Mouse (Mus musculus): ENCODE results near the gene Eral1. TPM values are rescaled to one million over a fixed set of nuclear protein-coding genes. Genes with fewer than 3 reads are reported as not detected.
A peak's percentile ranks its signal among the peaks of the same experiment; 100 is the strongest.

Eral1 gene
- polyA plus RNA-seq, 2 experiments, result 34.4 to 35.8 TPM

GRCm38 (mm10) chr11:78102142-78102541 is 22.0 kb upstream of the Eral1 start:
- DNase-seq (ENCODE audit: low spot score) (no peak), ATAC-seq (ENCODE audit: low FRiP score, low read depth) (no peak)
- H3K9ac ChIP-seq (ENCODE audit: low read depth, low read length, severe bottlenecking), result no peak overlapping the region
- H3K27ac ChIP-seq (replicated peaks; ENCODE audit: low read depth, low read length), result no peak overlapping the region
- no peaks in the 10 kb centered on the region for H3K27me3 ChIP-seq (ENCODE audit: control insufficient read depth, insufficient read depth, low read length)
- WGBS, result 91% methylated on average over 5 of the region's 5 CpGs
- no peaks in the 10 kb centered on the region for H3K9me3 ChIP-seq (ENCODE audit: control insufficient read depth, low read length)
- no peak overlapping the region for H3K4me2 ChIP-seq (replicated peaks; ENCODE audit: low read depth, low read length, severe bottlenecking)
- H3K4me3 ChIP-seq (replicated peaks; ENCODE audit: low read length), result no peak overlapping the region
- no peaks in the 10 kb centered on the region; the same call in 1 of the 2 replicates for H3K4me1 ChIP-seq (ENCODE audit: control insufficient read depth, insufficient read depth, low read length)
- peaks cover 14% of the 10 kb centered on the region for H3K36me3 ChIP-seq (ENCODE audit: control insufficient read depth, insufficient read depth, low read length)
- TF ChIP-seq POLR2A (IDR thresholded peaks at IDR 0.05; ENCODE audit: borderline replicate concordance, extremely low read depth, insufficient read depth, insufficient read length), result no peak

GRCm38 (mm10) chr11:78100746-78101145 is 20.6 kb upstream of the Eral1 start:
- Histone ChIP-seq H3K27me3 (ENCODE audit: control insufficient read depth, insufficient read depth, low read length) (no peaks in the 10 kb centered on the region), H3K27ac (replicated peaks; ENCODE audit: low read depth, low read length) (no peak overlapping the region), H3K9ac (ENCODE audit: low read depth, low read length, severe bottlenecking) (no peak overlapping the region), H3K4me2 (replicated peaks; ENCODE audit: low read depth, low read length, severe bottlenecking) (no peak overlapping the region), H3K9me3 (ENCODE audit: control insufficient read depth, low read length) (no peaks in the 10 kb centered on the region), H3K36me3 (ENCODE audit: control insufficient read depth, insufficient read depth, low read length) (peaks cover 10% of the 10 kb centered on the region; the same call in 1 of the 2 replicates), H3K4me3 (replicated peaks; ENCODE audit: low read length) (no peak overlapping the region), H3K4me1 (ENCODE audit: control insufficient read depth, insufficient read depth, low read length) (peaks cover 10% of the 10 kb centered on the region)
- 89% methylated on average over 11 of the region's 11 CpGs for WGBS
- DNase-seq (ENCODE audit: low spot score) (no peak), ATAC-seq (ENCODE audit: low FRiP score, low read depth) (no peak)
- no peak for TF ChIP-seq POLR2A (IDR thresholded peaks at IDR 0.05; ENCODE audit: borderline replicate concordance, extremely low read depth, insufficient read depth, insufficient read length)

GRCm38 (mm10) chr11:78097077-78097476 is 16.9 kb upstream of the Eral1 start:
- H3K27ac ChIP-seq (replicated peaks; ENCODE audit: low read depth, low read length), result no peak overlapping the region
- H3K27me3 ChIP-seq (ENCODE audit: control insufficient read depth, insufficient read depth, low read length), result no peaks in the 10 kb centered on the region
- TF ChIP-seq POLR2A (IDR thresholded peaks at IDR 0.05; ENCODE audit: borderline replicate concordance, extremely low read depth, insufficient read depth, insufficient read length), result no peak
- ATAC-seq (ENCODE audit: low FRiP score, low read depth) (no peak), DNase-seq (ENCODE audit: low spot score) (no peak)
- H3K36me3 ChIP-seq (ENCODE audit: control insufficient read depth, insufficient read depth, low read length), result peaks cover 10% of the 10 kb centered on the region; the same call in 1 of the 2 replicates
- H3K4me2 ChIP-seq (replicated peaks; ENCODE audit: low read depth, low read length, severe bottlenecking), result no peak overlapping the region; the same call in 1 of the 2 replicates
- no peak overlapping the region for H3K9ac ChIP-seq (ENCODE audit: low read depth, low read length, severe bottlenecking)
- H3K4me3 ChIP-seq (replicated peaks; ENCODE audit: low read length), result 0 out of 2 replicates have a peak overlapping the region, but pooled peaks have one; percentile 1
- WGBS, result 55% methylated on average over 3 of the region's 3 CpGs
- peaks cover 13% of the 10 kb centered on the region for H3K4me1 ChIP-seq (ENCODE audit: control insufficient read depth, insufficient read depth, low read length)
- no peaks in the 10 kb centered on the region for H3K9me3 ChIP-seq (ENCODE audit: control insufficient read depth, low read length)

- Histone ChIP-seq H3K9ac (ENCODE audit: low read depth, low read length, severe bottlenecking) (peak overlapping the region; percentile 76), H3K4me1 (ENCODE audit: control insufficient read depth, insufficient read depth, low read length) (peaks cover 13% of the 10 kb centered on the region), H3K36me3 (ENCODE audit: control insufficient read depth, insufficient read depth, low read length) (peaks cover 5% of the 10 kb centered on the region; the same call in 1 of the 2 replicates), H3K27ac (replicated peaks; ENCODE audit: low read depth, low read length) (no peak overlapping the region), H3K4me2 (replicated peaks; ENCODE audit: low read depth, low read length, severe bottlenecking) (peak overlapping the region; percentile 77), H3K9me3 (ENCODE audit: control insufficient read depth, low read length) (no peaks in the 10 kb centered on the region), H3K27me3 (ENCODE audit: control insufficient read depth, insufficient read depth, low read length) (no peaks in the 10 kb centered on the region), H3K4me3 (replicated peaks; ENCODE audit: low read length) (peak overlapping the region; percentile 70)
- TF ChIP-seq POLR2A (IDR thresholded peaks at IDR 0.05; ENCODE audit: borderline replicate concordance, extremely low read depth, insufficient read depth, insufficient read length), result no peak
- DNase-seq (ENCODE audit: low spot score), result no peak
- WGBS, result 26% methylated on average over 5 of the region's 5 CpGs
- no peak for ATAC-seq (ENCODE audit: low FRiP score, low read depth)
These were observed 14.9 kb upstream of the Eral1 start for GRCm38 (mm10) chr11:78095144-78095516.

- H3K4me3 ChIP-seq (replicated peaks; ENCODE audit: low read length), result peak within 1 kb of the TSS; percentile 70
- peaks cover 13% of the 10 kb centered on the region for H3K4me1 ChIP-seq (ENCODE audit: control insufficient read depth, insufficient read depth, low read length)
- H3K27me3 ChIP-seq (ENCODE audit: control insufficient read depth, insufficient read depth, low read length), result no peaks in the 10 kb centered on the region
- WGBS, result 2% methylated on average over 38 of the region's 38 CpGs
- peak; percentile 71; the same call in 1 of the 2 replicates for TF ChIP-seq POLR2A (IDR thresholded peaks at IDR 0.05; ENCODE audit: borderline replicate concordance, extremely low read depth, insufficient read depth, insufficient read length)
- peak within 1 kb of the TSS; percentile 61; the same call in 1 of the 2 replicates for H3K27ac ChIP-seq (replicated peaks; ENCODE audit: low read depth, low read length)
- peak; percentile 93 for ATAC-seq (ENCODE audit: low FRiP score, low read depth)
- H3K9ac ChIP-seq (ENCODE audit: low read depth, low read length, severe bottlenecking), result peak within 1 kb of the TSS; percentile 76
- peaks cover under 1% of the 10 kb centered on the region; the same call in 1 of the 2 replicates for H3K36me3 ChIP-seq (ENCODE audit: control insufficient read depth, insufficient read depth, low read length)
- peak within 1 kb of the TSS; percentile 77 for H3K4me2 ChIP-seq (replicated peaks; ENCODE audit: low read depth, low read length, severe bottlenecking)
- H3K9me3 ChIP-seq (ENCODE audit: control insufficient read depth, low read length), result no peaks in the 10 kb centered on the region
- DNase-seq (ENCODE audit: low spot score), result peak; percentile 89
These were observed 14.4 kb upstream of the Eral1 start, which contains the start of gene Fam222b for GRCm38 (mm10) chr11:78094504-78095143. Fam222b (plus strand) TSS chr11:78094660.
